Mouse (Mus musculus) limb, embryonic 12.5 days (tissue): ENCODE measurements around the gene Rundc1. TPM values are rescaled to one million over a fixed set of nuclear protein-coding genes. Genes with fewer than 3 reads are reported as not detected.
A peak's percentile ranks its signal among the peaks of the same experiment; 100 is the strongest.

Source experiments
- ATAC-seq: fragments of 200-750 bp; cut with Nextera tagmentation; 2 replicates; pipeline ENCODE4 v1.8.0; 2017; ENCODE audit warnings: low read depth, moderate TSS enrichment; ENCODE audit not compliant: insufficient number of reproducible peaks, insufficient read depth, low FRiP score, low TSS enrichment
- H3K27ac ChIP-seq: fragments of 300-500 bp; sonication (generic); 2 replicates; pipeline ENCODE4 v1.5.1; 2016; ENCODE audit warnings: mild to moderate bottlenecking, moderate library complexity
- H3K27me3 ChIP-seq: fragments of 300-500 bp; sonication (generic); 2 replicates; pipeline ENCODE4 v1.6.1; 2016; ENCODE audit warnings: mild to moderate bottlenecking, moderate library complexity
- H3K36me3 ChIP-seq: fragments of 300-500 bp; sonication (generic); 2 replicates; pipeline ENCODE4 v1.6.1; 2016; ENCODE audit warnings: mild to moderate bottlenecking, moderate library complexity
- H3K4me1 ChIP-seq: fragments of 300-500 bp; sonication (generic); replicated peaks from 2 replicates; pipeline ENCODE4 v1.6.1; 2016
- H3K4me2 ChIP-seq: fragments of 300-500 bp; sonication (generic); 2 replicates; pipeline ENCODE4 v1.6.1; 2016; ENCODE audit warnings: mild to moderate bottlenecking, moderate library complexity
- H3K4me3 ChIP-seq: fragments of 300-500 bp; sonication (generic); replicated peaks from 2 replicates; pipeline ENCODE4 v1.5.1; 2016; ENCODE audit warnings: mild to moderate bottlenecking
- H3K9ac ChIP-seq: fragments of 300-500 bp; sonication (generic); replicated peaks from 2 replicates; pipeline ENCODE4 v1.6.1; 2016; ENCODE audit warnings: mild to moderate bottlenecking, moderate library complexity
- H3K9me3 ChIP-seq: fragments of 300-500 bp; sonication (generic); 2 replicates; pipeline ENCODE4 v1.6.1; 2016; ENCODE audit warnings: mild to moderate bottlenecking, moderate library complexity
- WGBS: fragments of 180-500 bp; shearing (Covaris S2); methylation state at CpG from one replicate; pipeline ENCODE4 v1.1.7; 2016; 5-methylcytosine and 5-hydroxymethylcytosine counted together
- microRNA-seq: library from miRNA; unstranded; fragments of <30 nt; microRNA quantifications from one replicate; pipeline ENCODE4, GENCODE M21; 2017
- polyA plus RNA-seq: library from polyadenylated mRNA; unstranded; fragments of >200 nt; fragmentation: Nextera tagmentation; extraction: Ambion mirVana; gene quantifications from 2 replicates; pipeline ENCODE4 v1.2.1, GENCODE M21; 2016

The Rundc1 gene
- polyA plus RNA-seq, 1 experiment from 2014 or later = 24.0 TPM

GRCm38 (mm10) chr11:101477552-101478211 is 52.8 kb downstream of the Rundc1 start:
- 57% methylated on average over 10 of the region's 10 CpGs for WGBS
- peaks cover 9% of the 10 kb centered on the region; the same call in 1 of the 2 replicates for H3K4me1 ChIP-seq
- no peak overlapping the region for H3K4me3 ChIP-seq
- no peak overlapping the region for H3K9ac ChIP-seq
- H3K36me3 ChIP-seq = no peaks in the 10 kb centered on the region
- no peak for ATAC-seq
- peaks cover 6% of the 10 kb centered on the region; the same call in 1 of the 2 replicates for H3K27me3 ChIP-seq
- H3K27ac ChIP-seq = no peak overlapping the region
- no peaks in the 10 kb centered on the region for H3K9me3 ChIP-seq
- H3K4me2 ChIP-seq = no peak overlapping the region

GRCm38 (mm10) chr11:101479171-101479635 is 54.3 kb downstream of the Rundc1 start:
- Histone ChIP-seq H3K4me1 (peaks cover 9% of the 10 kb centered on the region; the same call in 1 of the 2 replicates), H3K9me3 (no peaks in the 10 kb centered on the region), H3K9ac (0 out of 2 replicates have a peak overlapping the region, but pooled peaks have one; percentile 2), H3K27me3 (peaks cover 6% of the 10 kb centered on the region; the same call in 1 of the 2 replicates), H3K27ac (peak overlapping the region; percentile 29; the same call in 1 of the 2 replicates), H3K4me3 (no peak overlapping the region), H3K36me3 (no peaks in the 10 kb centered on the region), H3K4me2 (peak overlapping the region; percentile 39)
- WGBS = 14% methylated on average over 18 of the region's 18 CpGs
- ATAC-seq = no peak

GRCm38 (mm10) chr11:101480912-101481311 is 56.0 kb downstream of the Rundc1 start:
- Histone ChIP-seq H3K4me1 (peaks cover 9% of the 10 kb centered on the region; the same call in 1 of the 2 replicates), H3K9ac (no peak overlapping the region), H3K4me3 (no peak overlapping the region), H3K27ac (no peak overlapping the region), H3K36me3 (no peaks in the 10 kb centered on the region), H3K4me2 (no peak overlapping the region), H3K9me3 (no peaks in the 10 kb centered on the region), H3K27me3 (peaks cover 6% of the 10 kb centered on the region; the same call in 1 of the 2 replicates)
- 33% methylated on average over 6 of the region's 6 CpGs for WGBS
- ATAC-seq = no peak

- no peak overlapping the region for H3K4me3 ChIP-seq
- WGBS = 49% methylated on average over 3 of the region's 3 CpGs
- H3K27ac ChIP-seq = no peak overlapping the region
- H3K4me1 ChIP-seq = peaks cover 7% of the 10 kb centered on the region; the same call in 1 of the 2 replicates
- H3K9ac ChIP-seq = no peak overlapping the region
- no peak for ATAC-seq
- no peaks in the 10 kb centered on the region for H3K9me3 ChIP-seq
- peaks cover 19% of the 10 kb centered on the region for H3K36me3 ChIP-seq
- H3K4me2 ChIP-seq = no peak overlapping the region
- peaks cover 6% of the 10 kb centered on the region; the same call in 1 of the 2 replicates for H3K27me3 ChIP-seq
Observed at GRCm38 (mm10) chr11:101483804-101484203, 58.9 kb downstream of the Rundc1 start.

GRCm38 (mm10) chr11:101484245-101484644 is 59.4 kb downstream of the Rundc1 start:
- no peak for ATAC-seq
- Histone ChIP-seq H3K27ac (no peak overlapping the region), H3K27me3 (peaks cover 3% of the 10 kb centered on the region; the same call in 1 of the 2 replicates)

GRCm38 (mm10) chr11:101484814-101485213 is 59.9 kb downstream of the Rundc1 start:
- WGBS = 86% methylated on average over 7 of the region's 7 CpGs
- no peaks in the 10 kb centered on the region; the same call in 1 of the 2 replicates for H3K4me1 ChIP-seq
- H3K9me3 ChIP-seq = no peaks in the 10 kb centered on the region
- no peak for ATAC-seq
- peaks cover 28% of the 10 kb centered on the region for H3K36me3 ChIP-seq
- no peaks in the 10 kb centered on the region for H3K27me3 ChIP-seq
- no peak overlapping the region for H3K4me3 ChIP-seq
- no peak overlapping the region for H3K4me2 ChIP-seq
- H3K27ac ChIP-seq = no peak overlapping the region
- no peak overlapping the region for H3K9ac ChIP-seq

More at GRCm38 (mm10) chr11:101484245-101484644, 59.4 kb downstream of the Rundc1 start:
- Histone ChIP-seq H3K4me2 (no peak overlapping the region), H3K9ac (no peak overlapping the region), H3K4me1 (peaks cover 3% of the 10 kb centered on the region; the same call in 1 of the 2 replicates), H3K9me3 (no peaks in the 10 kb centered on the region), H3K36me3 (peaks cover 23% of the 10 kb centered on the region), H3K4me3 (no peak overlapping the region)
- 83% methylated on average over 6 of the region's 6 CpGs for WGBS

Small RNAs within 50 kb of the gene (microRNA-seq; reads per million reads assigned to microRNA genes)
- not detected for gene Mir6929

Other genes starting within 250 kb of the Rundc1 start
- gene Ccr10, start 249.6 kb upstream of the Rundc1 start, polyA plus RNA-seq = 0.24 TPM in 1 of 2 replicates, not detected in the other
- gene Ezh1, start 198.6 kb upstream of the Rundc1 start, polyA plus RNA-seq = 14.2 and 16.4 TPM in 2 replicates
- gene Ramp2, start 179.1 kb upstream of the Rundc1 start, polyA plus RNA-seq = 53.0 and 61.5 TPM in 2 replicates
- gene Vps25, start 171.4 kb upstream of the Rundc1 start, polyA plus RNA-seq = 94.1 and 104 TPM in 2 replicates
- 9.4 and 12.4 TPM in 2 replicates for gene Wnk4, start 164.5 kb upstream of the Rundc1 start, polyA plus RNA-seq
- 1.0 and 1.6 TPM in 2 replicates for gene Cntd1, start 146.1 kb upstream of the Rundc1 start, polyA plus RNA-seq
- 193 and 204 TPM in 2 replicates for gene Coa3, start 146.0 kb upstream of the Rundc1 start, polyA plus RNA-seq
- 126 and 129 TPM in 2 replicates for gene Becn1, start 122.8 kb upstream of the Rundc1 start, polyA plus RNA-seq
- gene Psme3, start 108.9 kb upstream of the Rundc1 start, polyA plus RNA-seq = 154 and 167 TPM in 2 replicates
- 2.0 and 2.3 TPM in 2 replicates for gene Aoc2, start 100.0 kb upstream of the Rundc1 start, polyA plus RNA-seq
- gene Aoc3, start 94.5 kb upstream of the Rundc1 start, polyA plus RNA-seq = 0.05 TPM in 1 of 2 replicates, not detected in the other
- gene G6pc, start 57.5 kb upstream of the Rundc1 start, polyA plus RNA-seq = not detected in 2 replicates
- gene Aarsd1, start 7.5 kb upstream of the Rundc1 start, polyA plus RNA-seq = 86.6 and 94.2 TPM in 2 replicates
- gene Gm27029, start 289 bp upstream of the Rundc1 start, polyA plus RNA-seq = 8.2 and 9.8 TPM in 2 replicates
- gene Ptges3l, start 248 bp downstream of the Rundc1 start, polyA plus RNA-seq = 7.8 and 9.4 TPM in 2 replicates
- 382 and 394 TPM in 2 replicates for gene Rpl27, start 17.2 kb downstream of the Rundc1 start, polyA plus RNA-seq
- 6.3 and 6.6 TPM in 2 replicates for gene Ifi35, start 23.3 kb downstream of the Rundc1 start, polyA plus RNA-seq
- gene Rnd2, start 39.9 kb downstream of the Rundc1 start, polyA plus RNA-seq = 9.7 and 10.2 TPM in 2 replicates
- gene Vat1, start 41.1 kb downstream of the Rundc1 start, polyA plus RNA-seq = 23.2 and 26.7 TPM in 2 replicates
- gene Brca1, start 126.9 kb downstream of the Rundc1 start, polyA plus RNA-seq = 19.0 and 21.0 TPM in 2 replicates
- 81.6 and 83.8 TPM in 2 replicates for gene Nbr1, start 127.1 kb downstream of the Rundc1 start, polyA plus RNA-seq
- gene Tmem106a, start 157.2 kb downstream of the Rundc1 start, polyA plus RNA-seq = 1.4 and 2.9 TPM in 2 replicates
- gene Gm11634, start 174.2 kb downstream of the Rundc1 start, polyA plus RNA-seq = not detected in 2 replicates
- 37.0 and 37.8 TPM in 2 replicates for gene Rdm1, start 202.1 kb downstream of the Rundc1 start, polyA plus RNA-seq
- 1.7 and 2.5 TPM in 2 replicates for gene Arl4d, start 240.5 kb downstream of the Rundc1 start, polyA plus RNA-seq